Mouse (Mus musculus) cerebellum, adult 9-10 months (tissue): ENCODE results near the gene Dennd1b.

ENCODE experiments used
- DNase-seq: peaks from one replicate; pipeline ENCODE4 v3.0.0; 2022

Gene Dennd1b

DNA sequence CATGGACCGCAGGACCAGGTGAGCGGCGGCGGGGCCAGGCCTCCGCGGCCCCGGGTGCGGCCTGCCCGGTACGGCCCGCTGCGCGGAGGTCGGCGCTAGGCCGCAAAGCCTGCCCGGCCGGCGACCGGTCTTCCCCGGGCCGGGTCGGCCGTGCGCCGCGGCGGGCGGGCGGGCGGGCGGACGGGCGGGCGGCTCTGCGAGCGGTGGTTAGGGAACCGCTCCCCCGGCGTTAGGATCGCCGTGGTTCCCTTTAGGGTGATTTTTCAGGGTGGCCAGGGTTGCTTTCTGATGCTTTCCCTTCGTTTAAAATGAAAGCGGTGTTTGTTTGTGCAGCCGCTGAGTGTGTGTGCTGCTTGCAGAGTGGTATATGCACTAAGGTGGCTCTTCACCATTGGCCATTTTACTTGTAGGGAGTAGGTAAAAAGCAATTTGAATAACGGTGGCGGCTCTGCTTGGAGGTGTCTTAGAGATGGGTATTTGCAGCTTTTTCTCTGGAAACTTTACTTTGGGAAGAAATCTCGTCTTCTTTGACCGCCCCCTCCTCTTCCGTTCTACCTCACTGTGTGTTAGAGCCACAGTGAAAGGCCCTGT, 728 bp downstream of the Dennd1b start:
- peak; percentile 48 for DNase-seq

DNA sequence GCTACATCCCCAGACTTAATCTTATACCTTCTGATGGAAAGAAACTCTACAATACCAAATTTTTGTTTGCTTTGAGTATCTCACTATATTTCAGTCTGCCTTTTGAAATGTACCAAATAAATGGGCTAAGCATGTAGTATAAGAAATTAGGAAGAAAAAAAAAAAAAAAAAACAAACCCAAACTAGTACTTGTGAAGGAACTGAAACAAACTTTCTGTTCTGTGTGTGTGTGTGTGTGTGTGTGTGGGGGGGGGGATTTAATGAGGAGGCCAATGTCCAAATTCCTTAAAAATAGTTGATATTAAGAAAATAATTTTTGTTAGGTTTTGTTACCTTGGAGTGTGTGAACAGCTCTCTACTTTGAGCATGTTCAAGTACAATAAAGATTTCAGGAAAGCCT, 1.8 kb downstream of the Dennd1b start:
- no peak for DNase-seq

DNA sequence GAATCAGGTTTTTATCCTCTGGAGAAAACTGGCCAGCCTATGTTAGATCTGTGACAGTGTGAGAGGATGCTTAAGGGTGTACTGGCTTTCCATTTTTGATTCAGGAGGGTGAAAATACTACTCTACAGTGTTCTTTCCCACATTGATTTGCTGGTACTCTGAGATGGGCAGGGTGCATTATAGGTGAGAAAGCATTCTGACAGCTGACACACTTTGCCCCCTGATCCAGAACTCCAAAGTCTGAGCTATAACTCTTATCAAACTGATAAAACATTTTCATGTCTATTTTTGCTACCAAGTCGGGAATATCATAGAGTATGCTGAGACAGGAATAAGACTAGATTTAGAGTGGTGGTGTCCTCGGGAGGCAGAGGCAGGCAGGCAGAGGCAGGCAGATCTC, 2.3 kb downstream of the Dennd1b start:
- no peak for DNase-seq

DNA sequence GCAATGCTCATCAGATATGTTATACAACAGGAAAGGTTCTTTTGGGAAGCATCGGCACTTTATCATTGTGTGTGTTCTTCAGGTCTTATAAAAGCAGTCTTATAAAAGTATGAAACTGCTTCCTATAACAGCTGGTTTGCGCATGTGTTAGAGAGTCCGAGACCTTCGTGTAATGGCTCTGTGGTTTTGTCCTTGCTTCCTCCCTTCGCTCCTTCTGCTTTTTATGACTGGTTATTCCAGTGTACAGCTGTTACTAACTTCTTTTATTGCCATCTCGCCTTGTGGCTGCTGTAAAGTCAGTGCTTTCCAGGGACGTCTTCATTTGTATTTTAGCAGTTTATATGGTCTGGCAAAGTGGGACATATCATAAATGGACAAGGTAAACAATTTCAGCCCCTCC, 4.2 kb downstream of the Dennd1b start:
- no peak for DNase-seq

DNA sequence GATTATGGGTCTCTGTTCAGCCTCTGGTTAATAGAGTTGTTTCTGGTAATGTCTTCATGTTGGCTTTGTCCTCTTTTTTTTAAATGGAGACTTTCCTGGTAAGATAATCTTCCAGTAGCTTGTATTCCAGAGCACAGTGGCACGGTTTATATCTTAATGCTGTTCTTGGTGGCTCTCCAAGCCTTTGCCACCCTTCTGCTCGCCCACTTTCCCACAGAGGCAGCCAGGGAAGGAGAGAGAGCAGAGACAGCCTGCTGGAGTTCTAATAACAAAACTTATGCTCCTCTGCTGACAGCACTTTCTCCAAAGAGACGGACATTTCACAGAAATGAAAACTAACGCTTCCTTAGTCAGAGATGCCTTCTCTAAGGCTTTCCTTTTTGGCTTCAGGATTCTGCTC, 6.8 kb downstream of the Dennd1b start:
- no peak for DNase-seq

DNA sequence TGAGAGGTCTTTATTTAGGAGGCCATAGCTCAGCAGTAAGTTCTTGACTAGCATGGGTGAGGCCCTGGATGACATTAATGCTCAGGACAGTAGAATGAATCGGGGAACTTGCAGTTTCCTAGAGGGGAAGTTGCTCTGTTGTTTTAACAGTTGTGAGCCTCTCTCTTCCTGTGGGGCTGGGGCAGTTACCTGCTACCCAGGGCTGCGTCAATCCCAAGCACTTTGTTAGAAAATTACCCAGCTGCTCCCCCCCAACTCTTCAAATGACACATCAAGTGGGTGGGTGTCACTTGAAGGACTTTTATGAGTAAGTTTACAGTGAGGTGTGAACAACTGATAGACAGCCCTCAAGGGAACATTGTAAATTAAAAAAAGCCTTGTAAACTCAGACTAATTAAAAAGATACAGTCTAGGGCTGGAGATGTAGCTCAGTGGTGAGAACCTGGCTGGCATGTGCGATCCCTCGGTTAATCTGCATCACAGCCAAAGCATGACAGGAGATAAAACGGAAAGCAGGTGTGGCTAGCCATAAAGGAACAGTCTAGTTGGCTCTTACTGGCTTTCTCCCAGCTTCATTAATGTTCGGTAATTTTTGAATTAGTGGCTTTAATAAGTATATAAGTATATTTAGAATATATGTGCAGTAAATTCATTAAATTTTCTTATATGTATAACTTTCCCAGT, 10.4 kb downstream of the Dennd1b start:
- DNase-seq, result no peak

DNA sequence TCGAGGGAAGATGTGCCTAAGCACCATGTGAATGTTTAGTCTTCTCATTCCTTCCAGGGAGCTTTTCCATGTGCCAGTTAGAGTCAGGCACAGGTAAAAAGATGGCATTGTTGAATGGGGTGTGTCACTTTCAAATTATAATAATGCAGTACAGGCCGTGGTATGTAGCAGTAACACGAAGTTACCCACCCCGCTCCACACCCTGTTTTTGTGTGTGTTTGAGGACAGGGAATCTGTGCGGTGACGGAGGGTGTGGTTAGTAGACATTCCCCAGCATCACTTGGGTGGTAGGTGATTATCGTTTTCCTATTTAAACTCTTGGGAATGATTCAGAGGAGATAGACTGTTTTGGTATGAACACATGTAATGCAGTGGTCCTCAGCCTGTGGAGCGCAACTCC, 11.6 kb downstream of the Dennd1b start:
- DNase-seq, result no peak

DNA sequence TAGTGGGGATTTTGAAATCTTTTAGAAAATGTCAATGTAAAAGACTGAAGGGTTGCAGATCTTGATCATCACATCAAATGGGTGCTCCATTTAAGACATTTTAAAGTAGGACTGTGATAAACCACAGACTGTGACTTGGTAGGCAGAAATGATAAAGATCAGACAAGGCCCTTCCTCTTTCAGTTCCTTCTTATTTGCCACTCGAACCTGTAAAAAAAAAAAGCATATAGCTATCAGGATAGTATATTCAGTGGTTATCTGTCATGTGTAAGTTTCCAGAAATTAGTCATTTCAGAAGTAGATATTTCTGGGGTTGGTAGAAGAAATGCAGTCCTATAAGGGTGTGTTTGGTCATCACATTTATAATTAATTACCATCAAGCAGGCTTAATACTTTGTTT, 12.7 kb downstream of the Dennd1b start:
- DNase-seq, result no peak

DNA sequence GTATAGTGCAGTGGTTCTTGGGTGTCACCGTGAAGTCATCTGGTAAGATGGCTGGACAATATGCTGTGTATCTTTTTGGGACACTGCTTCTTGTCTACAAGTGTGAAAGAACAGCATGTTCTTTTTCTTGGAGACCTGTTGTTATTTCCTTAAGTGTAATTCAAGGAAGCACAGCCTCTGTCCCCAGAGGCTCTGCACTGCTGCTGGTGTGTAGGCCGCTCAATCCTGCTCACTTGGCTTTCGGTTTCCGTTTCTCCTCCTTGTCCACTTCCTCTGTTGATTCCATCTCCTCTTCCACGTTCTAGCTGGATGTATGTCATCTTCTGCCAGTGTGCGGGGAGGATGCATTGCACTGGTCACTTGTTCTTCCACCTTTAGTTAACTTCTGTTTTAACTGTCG, 19.0 kb downstream of the Dennd1b start:
- no peak for DNase-seq

DNA sequence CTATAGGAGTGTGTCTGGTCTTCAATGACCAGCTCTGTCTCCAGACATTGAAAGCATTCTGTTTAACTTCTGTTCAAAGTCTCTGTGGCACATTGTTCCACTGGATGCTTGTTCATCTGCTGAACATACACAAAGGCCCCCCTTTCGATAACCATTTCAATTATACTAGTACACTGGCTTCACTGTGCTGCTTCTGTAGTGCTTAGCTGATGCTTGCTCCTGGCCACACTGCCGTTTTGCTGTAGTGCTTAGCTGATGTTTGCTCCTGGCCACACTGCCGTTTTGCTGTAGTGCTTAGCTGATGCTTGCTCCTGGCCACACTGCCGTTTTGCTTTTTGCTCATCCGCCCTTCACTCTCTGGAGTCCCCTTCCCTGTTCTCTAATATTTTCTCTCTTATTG, 19.4 kb downstream of the Dennd1b start:
- DNase-seq, result no peak

DNA sequence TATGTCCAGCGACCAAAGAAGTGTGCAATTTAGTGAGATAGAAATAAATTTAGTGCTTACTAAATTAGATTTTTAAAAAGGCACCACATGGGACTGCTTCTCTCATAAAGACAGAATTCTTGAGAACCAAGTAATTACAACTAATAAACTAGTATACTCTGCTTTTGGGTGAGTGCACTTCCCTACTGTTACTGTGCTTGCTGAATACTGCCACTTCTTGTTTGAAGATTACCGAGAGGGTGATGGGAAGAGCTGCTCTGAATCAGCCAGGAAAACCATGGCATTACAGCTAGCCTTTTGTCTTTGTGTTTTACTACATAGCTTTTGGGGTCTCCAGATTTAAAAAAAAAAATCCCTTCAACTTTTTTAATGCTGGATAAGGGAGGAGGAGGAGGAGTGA, 19.8 kb downstream of the Dennd1b start:
- DNase-seq, result no peak

DNA sequence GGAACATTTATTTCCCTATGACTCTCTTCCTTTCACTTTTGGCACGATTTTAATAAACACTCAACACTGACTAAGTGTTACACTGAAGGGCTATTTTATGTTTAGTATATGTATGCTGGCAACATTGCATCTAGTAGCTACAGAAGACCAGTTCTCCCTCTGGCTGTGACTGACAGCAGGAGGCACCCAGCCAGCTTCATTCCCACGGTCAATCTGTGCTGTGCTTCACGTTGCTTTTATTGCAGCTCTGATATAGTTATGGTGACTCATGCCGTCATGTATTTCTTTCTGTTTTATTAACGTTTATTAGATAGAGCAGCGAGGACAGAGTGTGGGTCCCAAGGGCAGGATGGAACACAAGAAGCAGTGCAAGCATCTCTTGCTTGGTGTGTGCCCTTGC, 20.2 kb downstream of the Dennd1b start:
- no peak for DNase-seq

DNA sequence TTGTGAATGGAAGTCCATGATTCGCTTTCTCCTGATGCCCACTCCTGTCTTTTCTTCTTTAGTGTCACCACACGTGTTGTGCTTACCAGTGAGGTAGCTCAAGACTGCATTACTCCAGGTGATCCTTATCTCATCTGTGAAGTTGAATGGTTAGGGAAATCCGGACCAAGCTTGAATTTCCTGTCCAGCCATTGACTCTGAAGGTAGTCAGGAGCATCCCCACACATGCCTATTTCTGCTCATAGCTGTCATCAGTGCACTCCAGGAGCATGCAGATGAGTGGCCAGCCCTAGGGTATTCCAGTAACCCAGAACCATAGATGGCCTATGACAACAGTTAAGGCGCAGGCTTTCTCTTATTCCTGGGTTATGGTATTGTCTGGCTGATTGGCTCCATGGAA, 20.9 kb downstream of the Dennd1b start:
- DNase-seq, result no peak

DNA sequence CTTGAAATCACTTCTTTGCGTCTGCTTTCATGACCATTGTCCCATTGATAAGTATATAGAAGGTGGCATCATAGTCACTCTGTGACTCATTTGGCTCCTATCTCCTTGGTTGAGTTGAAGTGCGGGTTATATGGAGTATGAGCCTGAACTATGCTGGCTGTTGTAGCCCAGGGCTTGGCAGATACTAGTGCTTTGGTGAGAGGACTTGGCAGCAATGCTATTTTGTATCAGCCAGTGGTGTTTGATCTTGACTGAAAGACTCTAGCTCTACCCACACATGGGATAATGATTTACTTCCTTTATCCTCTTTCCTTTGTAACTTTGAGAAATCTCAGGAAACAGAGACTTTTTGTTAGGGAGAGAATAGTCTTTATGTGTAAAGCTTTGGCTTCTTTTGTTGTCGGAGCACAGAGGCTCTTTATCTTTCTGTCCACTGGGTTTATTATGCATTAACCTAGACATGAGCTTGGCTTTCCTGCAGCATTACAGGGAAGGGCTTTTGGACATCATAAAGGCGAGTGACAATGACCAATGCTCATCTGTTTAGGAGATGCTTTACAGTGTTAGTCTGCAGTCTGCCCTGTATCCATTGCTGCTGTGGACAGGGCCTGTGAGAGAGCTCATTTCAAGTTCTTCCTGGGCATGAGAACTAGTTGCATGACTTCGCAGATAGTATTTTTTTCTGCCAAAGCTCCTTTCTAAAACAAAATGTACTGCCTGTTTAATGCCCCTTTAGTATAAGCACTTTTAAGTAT, 29.3 kb downstream of the Dennd1b start:
- DNase-seq, result no peak

DNA sequence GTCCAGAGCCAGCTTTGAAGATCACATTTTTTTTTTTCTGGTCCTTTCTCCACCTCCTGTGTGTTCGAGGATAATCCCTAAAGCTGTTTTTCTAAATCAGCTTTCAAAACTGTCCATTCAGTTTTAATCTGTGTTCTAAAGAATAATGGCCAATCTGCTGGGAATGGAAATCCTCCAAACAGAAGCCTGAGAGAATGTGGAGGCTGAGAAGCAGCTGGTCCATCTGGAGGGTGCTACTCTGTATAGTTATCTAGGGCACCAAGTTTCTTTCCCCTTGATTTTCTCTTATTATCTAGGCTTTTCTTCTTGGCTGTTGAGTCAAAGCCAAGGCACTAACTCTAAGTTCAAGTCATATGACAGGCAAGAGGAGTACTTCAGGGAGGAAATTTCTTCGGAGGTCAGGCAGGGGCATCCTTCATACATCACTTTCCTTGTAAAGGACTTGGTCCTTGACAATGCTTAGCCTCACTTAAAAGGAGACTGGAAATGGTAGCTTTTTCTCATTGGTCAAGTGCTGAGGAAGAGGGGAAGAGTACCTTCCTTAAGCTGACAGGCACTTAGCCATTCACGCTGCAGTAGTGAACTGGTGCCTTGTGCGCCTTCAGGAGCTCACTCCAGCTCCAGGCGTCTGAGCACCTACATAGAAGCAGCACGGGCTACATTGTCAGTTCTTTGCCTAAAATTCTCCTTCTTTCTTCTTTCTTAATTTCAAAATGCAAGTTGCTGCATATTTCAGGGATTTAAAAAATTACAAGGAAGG, 32.6 kb downstream of the Dennd1b start:
- DNase-seq, result no peak

DNA sequence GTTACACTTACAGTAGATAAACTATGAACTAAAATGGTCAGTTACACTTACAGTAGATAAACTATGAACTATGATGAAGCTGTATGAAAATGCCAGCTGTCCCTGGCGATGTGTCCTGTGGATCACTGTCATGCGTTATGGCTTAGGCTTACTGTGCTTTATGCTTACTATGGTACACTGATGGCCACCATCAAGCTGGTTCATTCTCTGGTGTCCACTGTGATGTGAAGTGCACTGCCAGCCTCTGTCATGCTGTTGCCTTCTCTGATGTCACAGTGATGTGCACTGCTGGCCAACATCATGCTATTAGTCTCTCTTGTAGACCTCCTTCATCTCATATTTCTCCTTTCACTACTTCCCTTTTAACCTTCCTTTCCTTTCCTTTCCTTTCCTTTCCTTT, 33.4 kb downstream of the Dennd1b start:
- DNase-seq, result no peak

DNA sequence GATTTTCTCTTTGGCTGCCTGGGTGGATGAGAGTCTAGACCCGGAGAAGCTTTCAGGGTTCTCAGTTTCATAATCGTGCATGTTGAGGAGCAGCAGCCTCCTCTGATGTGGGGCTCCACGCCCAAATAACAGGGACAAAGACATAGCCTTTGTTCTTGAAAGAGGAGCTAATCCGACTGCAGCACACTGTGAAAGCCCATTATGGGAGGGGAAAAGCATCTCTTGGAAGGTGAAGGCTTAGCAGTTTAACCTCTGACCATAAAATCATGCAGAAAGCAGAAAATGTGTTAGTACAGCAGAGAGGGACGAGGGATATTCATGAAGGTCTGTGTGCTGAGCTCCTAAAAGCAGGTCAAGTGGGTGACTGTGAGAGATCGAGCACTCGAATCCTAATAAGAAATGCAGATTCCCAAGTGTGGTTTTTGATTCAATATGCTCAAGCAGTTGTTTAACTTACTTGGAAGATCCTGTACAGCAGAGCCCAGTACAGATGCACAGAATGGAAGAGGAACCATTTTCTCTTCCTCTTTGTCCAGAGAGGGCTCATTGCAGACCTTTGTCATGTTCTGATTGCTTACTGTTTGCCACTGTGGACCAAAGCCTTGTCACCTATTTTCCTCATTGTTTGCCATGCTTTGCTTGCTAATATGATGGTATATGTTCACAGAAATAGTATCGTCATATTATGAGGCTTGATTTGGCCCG, 37.6 kb downstream of the Dennd1b start:
- no peak for DNase-seq

DNA sequence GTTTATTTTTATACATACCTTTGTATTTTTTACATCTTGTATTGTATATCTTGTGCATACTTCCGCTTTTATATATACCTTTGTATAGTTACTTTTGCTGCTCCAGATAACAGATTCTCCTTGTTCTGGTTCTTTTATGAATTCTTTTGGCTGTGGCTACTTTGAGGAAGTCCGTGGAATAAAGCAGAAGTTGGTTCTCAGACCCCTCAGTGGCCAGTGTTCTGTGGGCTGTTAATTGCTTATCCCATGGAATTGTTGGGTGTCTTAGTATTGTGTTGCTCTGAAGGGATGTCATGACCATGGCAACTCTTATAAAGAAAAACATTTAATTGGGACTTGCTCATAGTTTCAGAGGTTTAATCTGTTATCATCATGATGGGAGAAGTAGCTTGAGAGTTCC, 40.3 kb downstream of the Dennd1b start:
- DNase-seq, result no peak

DNA sequence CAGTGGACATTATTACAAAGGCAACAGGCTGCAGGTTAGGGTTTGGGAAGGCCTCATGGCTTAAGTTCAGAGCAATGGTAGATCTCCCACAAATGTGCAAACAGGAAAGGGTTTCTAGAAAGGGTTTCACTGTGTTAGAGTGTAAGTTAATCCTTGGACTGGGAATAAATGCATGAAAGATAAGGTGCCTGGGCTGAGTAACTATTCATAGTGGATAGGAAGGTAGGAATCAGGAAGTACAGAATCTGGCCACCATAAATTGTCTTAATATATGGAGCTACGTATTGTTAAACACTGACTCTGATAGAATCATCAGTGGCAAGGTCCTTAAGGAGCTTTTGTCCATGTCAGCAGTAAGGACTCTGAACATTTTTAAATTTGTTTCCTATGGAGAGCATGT, 42.8 kb downstream of the Dennd1b start:
- no peak for DNase-seq

DNA sequence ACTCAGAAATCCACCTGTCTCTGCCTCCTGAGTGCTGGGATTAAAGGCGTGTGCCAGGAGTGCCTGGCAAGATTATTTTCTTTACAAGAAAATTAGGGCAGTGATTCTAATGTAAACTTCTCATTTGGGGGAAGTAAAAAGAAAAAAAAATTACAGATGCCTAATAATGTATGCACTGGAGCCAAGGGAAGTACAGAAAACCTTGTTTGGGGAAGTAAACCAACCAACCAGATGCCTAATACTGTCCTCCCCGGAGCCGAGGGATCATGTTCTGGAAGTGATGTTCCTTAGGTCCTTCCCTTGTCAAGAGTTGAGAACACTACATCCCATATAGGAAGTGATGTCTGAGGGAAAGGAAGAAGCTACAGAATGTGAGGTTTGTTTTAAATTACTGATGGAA, 44.2 kb downstream of the Dennd1b start:
- no peak for DNase-seq

DNA sequence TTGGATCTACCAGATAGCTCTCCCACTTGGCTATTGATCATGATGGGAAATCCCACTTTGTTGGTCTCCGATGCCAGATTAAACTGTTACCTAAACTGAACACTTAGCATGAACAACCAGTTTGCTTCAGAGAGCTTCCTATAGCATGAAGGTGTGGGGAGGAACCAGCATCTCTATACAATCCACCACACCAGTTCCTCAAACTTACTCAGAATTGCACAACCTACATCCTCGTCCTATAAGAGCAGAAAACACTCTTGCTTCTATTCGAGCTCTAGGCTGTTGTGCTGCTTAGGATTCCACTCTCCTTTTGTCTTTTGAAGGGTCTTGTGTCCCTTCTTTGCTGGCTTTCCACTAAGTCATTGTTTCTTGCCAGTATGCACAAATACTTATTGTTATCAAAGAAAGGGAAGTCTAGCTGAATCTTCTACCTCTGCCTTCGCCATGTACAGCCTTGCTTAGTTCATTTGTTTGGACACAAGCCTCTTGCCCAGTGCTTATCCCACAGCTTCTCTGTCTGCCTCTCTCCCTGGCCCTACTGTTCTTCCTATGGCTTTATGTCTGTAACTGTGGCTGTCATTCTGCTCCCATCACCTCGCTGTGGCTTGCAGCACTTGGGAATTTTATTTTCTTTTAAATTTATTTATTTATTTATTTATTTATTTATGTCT, 52.0 kb downstream of the Dennd1b start:
- no peak for DNase-seq

DNA sequence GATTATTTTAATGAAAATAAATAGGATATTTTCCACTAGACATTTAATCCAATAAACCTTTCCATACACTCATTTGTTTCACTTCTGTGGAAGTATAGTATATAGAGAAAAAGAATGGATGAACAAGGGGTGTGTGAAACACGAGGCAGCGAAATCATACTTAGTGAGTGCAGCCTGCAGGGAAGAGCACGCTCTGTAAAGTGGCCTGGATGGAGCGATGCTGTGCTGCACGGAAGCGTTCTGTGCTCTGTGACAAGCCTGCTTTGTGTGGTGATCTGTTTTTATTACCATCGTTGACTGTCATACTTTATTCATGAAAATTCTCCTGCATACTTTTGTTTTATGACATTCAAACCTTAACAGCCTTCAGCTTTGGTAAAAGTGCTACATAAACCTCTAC, 58.1 kb downstream of the Dennd1b start:
- no peak for DNase-seq
